Mouse (Mus musculus) embryo, embryonic 10 days (tissue): Measurements from ENCODE around the gene Sipa1l3.

Experiments
- DNase-seq: peaks from one replicate; pipeline ENCODE4 v3.0.0-alpha.2; 2015; ENCODE audit warnings: low spot score

Sipa1l3 gene

GRCm38 (mm10) chr7:29283876-29284275, 234.6 kb downstream of the Sipa1l3 start:
- no peak for DNase-seq

- no peak for DNase-seq
These were observed 236.3 kb downstream of the Sipa1l3 start for GRCm38 (mm10) chr7:29282074-29282554.

GRCm38 (mm10) chr7:29281201-29282073, 237.0 kb downstream of the Sipa1l3 start, which contains the start of gene Spint2:
Spint2 (minus strand) TSS chr7:29281912.
- no peak for DNase-seq

GRCm38 (mm10) chr7:29280801-29281200, 237.6 kb downstream of the Sipa1l3 start:
- DNase-seq, result no peak

- no peak for DNase-seq
These were observed 238.5 kb downstream of the Sipa1l3 start for GRCm38 (mm10) chr7:29279924-29280323.

- no peak for DNase-seq
These were observed 239.2 kb downstream of the Sipa1l3 start for GRCm38 (mm10) chr7:29279261-29279660.

- DNase-seq, result no peak
These were observed 240.9 kb downstream of the Sipa1l3 start for GRCm38 (mm10) chr7:29277510-29277909.

- DNase-seq, result no peak
These were observed 241.7 kb downstream of the Sipa1l3 start for GRCm38 (mm10) chr7:29276715-29277114.

GRCm38 (mm10) chr7:29271687-29272465, 246.6 kb downstream of the Sipa1l3 start:
- no peak for DNase-seq

GRCm38 (mm10) chr7:29270445-29270844, 248.0 kb downstream of the Sipa1l3 start:
- DNase-seq, result no peak
